Mouse (Mus musculus): ENCODE data around the gene Gm1673.

Gene Gm1673

GRCm38 (mm10) chr5:33997829-33998504 lies 14.7 kb downstream of the Gm1673 start:
- DNase-seq (ENCODE audit: low spot score) = no peak

GRCm38 (mm10) chr5:33998505-33998877 lies 15.3 kb downstream of the Gm1673 start:
- DNase-seq (ENCODE audit: low spot score) = no peak

- no peak for DNase-seq (ENCODE audit: low spot score)
Observed at GRCm38 (mm10) chr5:33999466-34000090, 16.3 kb downstream of the Gm1673 start.

- no peak for DNase-seq (ENCODE audit: low spot score)
Observed at GRCm38 (mm10) chr5:34000809-34001208, 17.6 kb downstream of the Gm1673 start.

GRCm38 (mm10) chr5:34001401-34001800 lies 18.2 kb downstream of the Gm1673 start:
- no peak for DNase-seq (ENCODE audit: low spot score)

- no peak for DNase-seq (ENCODE audit: low spot score)
Observed at GRCm38 (mm10) chr5:34002636-34003035, 19.4 kb downstream of the Gm1673 start.

GRCm38 (mm10) chr5:34004618-34005017 lies 21.4 kb downstream of the Gm1673 start:
- no peak for DNase-seq (ENCODE audit: low spot score)

GRCm38 (mm10) chr5:34006832-34007231 lies 23.6 kb downstream of the Gm1673 start:
- no peak for DNase-seq (ENCODE audit: low spot score)

- no peak for DNase-seq (ENCODE audit: low spot score)
Observed at GRCm38 (mm10) chr5:34007392-34007941, 24.2 kb downstream of the Gm1673 start.

- DNase-seq (ENCODE audit: low spot score) = no peak
Observed at GRCm38 (mm10) chr5:34014652-34015051, 31.4 kb downstream of the Gm1673 start.

- DNase-seq (ENCODE audit: low spot score) = no peak
Observed at GRCm38 (mm10) chr5:34018968-34019367, 35.7 kb downstream of the Gm1673 start.

GRCm38 (mm10) chr5:34030101-34030500 lies 46.9 kb downstream of the Gm1673 start:
- no peak for DNase-seq (ENCODE audit: low spot score)

- DNase-seq (ENCODE audit: low spot score) = no peak
Observed at GRCm38 (mm10) chr5:34031022-34031421, 47.8 kb downstream of the Gm1673 start.

- DNase-seq (ENCODE audit: low spot score) = no peak
Observed at GRCm38 (mm10) chr5:34032520-34032919, 49.3 kb downstream of the Gm1673 start.

Data from urinary bladder, postnatal 14 days (tissue).